ENCODE assay signal across 16 mouse cellular contexts in genomic region chr2:93162791-93163190, GRCm38 (mm10). TPM values are rescaled to one million over a fixed set of nuclear protein-coding genes. Genes with fewer than 3 reads are reported as not detected.
DNase-seq lines count a peak whose midpoint lies in the region; ATAC-seq and TF ChIP-seq lines count a peak whose summit lies in the region.
"Had no signal": no experiment of that assay in that cellular context is flagged by ENCODE, and none has a peak within 500 bp of the region (broad histone marks: within the 10 kb centered on the region; RNA-seq: fewer than 3 reads in every experiment).

No protein-coding gene starts in this region.

- no peak for TF ChIP-seq EP300 in liver, postnatal 0 days (IDR thresholded peaks at IDR 0.05; ENCODE audit: low read depth)

- WGBS in heart, embryonic 11.5 days (ENCODE audit: insufficient replicate concordance) = 47% methylated on average over 4 of the region's 4 CpGs
- 48% methylated on average over 4 of the region's 4 CpGs for WGBS in liver, postnatal 0 days (ENCODE audit: insufficient replicate concordance)
- WGBS in liver, embryonic 11.5 days = 55% methylated on average over 4 of the region's 4 CpGs
- 58% methylated on average over 4 of the region's 4 CpGs for WGBS in intestine, embryonic 15.5 days
- WGBS in midbrain, embryonic 15.5 days = 87% methylated on average over 4 of the region's 4 CpGs
- WGBS in hindbrain, embryonic 11.5 days = 75% methylated on average over 4 of the region's 4 CpGs

- 0 out of 2 replicates have a peak, but pooled peaks cover 6% of the 10 kb centered on the region for H3K27me3 ChIP-seq in heart, embryonic 11.5 days (ENCODE audit: control insufficient read depth, insufficient read depth, low read length)
- H3K27me3 ChIP-seq in liver, postnatal 0 days (ENCODE audit: insufficient read depth, low read length) = peaks cover 3% of the 10 kb centered on the region; the same call in 1 of the 2 replicates
- H3K27me3 ChIP-seq in liver, embryonic 11.5 days (replicated peaks; ENCODE audit: control insufficient read depth, insufficient read depth, low read length) = no peaks in the 10 kb centered on the region; the same call in 1 of the 2 replicates
- H3K27me3 ChIP-seq in intestine, embryonic 15.5 days (replicated peaks) = no peaks in the 10 kb centered on the region
- no peaks in the 10 kb centered on the region for H3K27me3 ChIP-seq in midbrain, embryonic 15.5 days (replicated peaks)
- H3K27me3 ChIP-seq in hindbrain, embryonic 11.5 days (ENCODE audit: control insufficient read depth, insufficient read depth, low read length) = no peaks in the 10 kb centered on the region
- H3K27me3 ChIP-seq: forebrain, embryonic 13.5 days had no signal

- no peak overlapping the region for H3K9ac ChIP-seq in heart, embryonic 11.5 days (ENCODE audit: low read depth, low read length)
- H3K9ac ChIP-seq in liver, postnatal 0 days (replicated peaks) = no peak overlapping the region
- H3K9ac ChIP-seq in liver, embryonic 11.5 days (ENCODE audit: low read depth, low read length) = no peak overlapping the region
- H3K9ac ChIP-seq in intestine, embryonic 15.5 days = no peak overlapping the region
- no peak overlapping the region for H3K9ac ChIP-seq in midbrain, embryonic 15.5 days
- H3K9ac ChIP-seq in hindbrain, embryonic 11.5 days (ENCODE audit: low read depth, low read length) = no peak overlapping the region
- H3K9ac ChIP-seq: forebrain, embryonic 13.5 days; liver, embryonic 15.5 days had no signal

- H3K4me1 ChIP-seq in heart, embryonic 11.5 days (ENCODE audit: control insufficient read depth, insufficient read depth, low read length) = peaks cover 7% of the 10 kb centered on the region
- H3K4me1 ChIP-seq in liver, postnatal 0 days (ENCODE audit: insufficient read depth) = peaks cover 16% of the 10 kb centered on the region
- H3K4me1 ChIP-seq in liver, embryonic 11.5 days (replicated peaks; ENCODE audit: control insufficient read depth, insufficient read depth, low read length) = no peaks in the 10 kb centered on the region
- H3K4me1 ChIP-seq in brown adipose tissue, adult 24 weeks (ENCODE audit: control insufficient read depth, insufficient read depth, insufficient read length, low read length) = peaks cover 24% of the 10 kb centered on the region
- H3K4me1 ChIP-seq in intestine, embryonic 15.5 days (replicated peaks) = peaks cover 25% of the 10 kb centered on the region
- H3K4me1 ChIP-seq in midbrain, embryonic 15.5 days = peaks cover 16% of the 10 kb centered on the region
- peaks cover 2% of the 10 kb centered on the region; the same call in 1 of the 2 replicates for H3K4me1 ChIP-seq in hindbrain, embryonic 11.5 days (replicated peaks; ENCODE audit: control insufficient read depth, insufficient read depth, low read length)

- H3K36me3 ChIP-seq in heart, embryonic 11.5 days (ENCODE audit: control insufficient read depth, insufficient read depth, low read length) = no peaks in the 10 kb centered on the region
- no peaks in the 10 kb centered on the region for H3K36me3 ChIP-seq in liver, postnatal 0 days (replicated peaks; ENCODE audit: insufficient read depth, low read length)
- H3K36me3 ChIP-seq in liver, embryonic 11.5 days (ENCODE audit: control insufficient read depth, insufficient read depth, low read length) = no peaks in the 10 kb centered on the region
- H3K36me3 ChIP-seq in intestine, embryonic 15.5 days = no peaks in the 10 kb centered on the region
- H3K36me3 ChIP-seq in midbrain, embryonic 15.5 days (replicated peaks) = no peaks in the 10 kb centered on the region
- H3K36me3 ChIP-seq in hindbrain, embryonic 11.5 days (ENCODE audit: control insufficient read depth, insufficient read depth, low read length) = no peaks in the 10 kb centered on the region
- H3K36me3 ChIP-seq: liver, embryonic 15.5 days had no signal

- peak; percentile 69 for DNase-seq in heart, adult 8-10 months (ENCODE audit: low spot score)
- DNase-seq in liver, postnatal 0 days = peak; percentile 26
- DNase-seq in liver, embryonic 11.5 days (ENCODE audit: low spot score) = no peak
- DNase-seq in hindbrain, embryonic 11.5 days (ENCODE audit: low spot score) = no peak
- DNase-seq: cerebellum, adult 9-11 months; left cerebral cortex, postnatal 4 days; lung, postnatal 4 days; thymus, adult 2 months had no signal

- H3K4me2 ChIP-seq in heart, embryonic 11.5 days = no peak overlapping the region
- no peak overlapping the region for H3K4me2 ChIP-seq in liver, postnatal 0 days (ENCODE audit: low read depth, low read length)
- no peak overlapping the region for H3K4me2 ChIP-seq in liver, embryonic 11.5 days
- no peak overlapping the region for H3K4me2 ChIP-seq in intestine, embryonic 15.5 days (replicated peaks)
- no peak overlapping the region for H3K4me2 ChIP-seq in midbrain, embryonic 15.5 days
- no peak overlapping the region for H3K4me2 ChIP-seq in hindbrain, embryonic 11.5 days (replicated peaks; ENCODE audit: low read depth, low read length)
- H3K4me2 ChIP-seq: forebrain, embryonic 13.5 days; liver, embryonic 15.5 days; midbrain, embryonic 11.5 days had no signal

- no peak overlapping the region; the same call in 1 of the 2 replicates for H3K27ac ChIP-seq in heart, embryonic 11.5 days (ENCODE audit: low read depth, low read length)
- peak overlapping the region; percentile 66 for H3K27ac ChIP-seq in liver, postnatal 0 days (ENCODE audit: low read depth)
- H3K27ac ChIP-seq in liver, embryonic 11.5 days (ENCODE audit: low read depth, low read length) = no peak overlapping the region
- H3K27ac ChIP-seq in brown adipose tissue, adult 24 weeks (replicated peaks; ENCODE audit: low read depth, low read length) = peak overlapping the region; percentile 90
- peak overlapping the region; percentile 11; the same call in 1 of the 2 replicates for H3K27ac ChIP-seq in intestine, embryonic 15.5 days
- H3K27ac ChIP-seq in midbrain, embryonic 15.5 days = no peak overlapping the region; the same call in 1 of the 2 replicates
- H3K27ac ChIP-seq in hindbrain, embryonic 11.5 days (ENCODE audit: low read depth, low read length) = no peak overlapping the region
- H3K27ac ChIP-seq: forebrain, embryonic 13.5 days; hindbrain, postnatal 0 days; liver, embryonic 15.5 days had no signal

- no peak overlapping the region for H3K4me3 ChIP-seq in heart, embryonic 11.5 days (ENCODE audit: low read depth, low read length)
- H3K4me3 ChIP-seq in liver, postnatal 0 days (ENCODE audit: low read depth, low read length) = no peak overlapping the region
- H3K4me3 ChIP-seq in liver, embryonic 11.5 days (ENCODE audit: low read depth, low read length) = no peak overlapping the region
- no peak overlapping the region for H3K4me3 ChIP-seq in brown adipose tissue, adult 24 weeks (ENCODE audit: insufficient read depth, low read depth, low read length)
- H3K4me3 ChIP-seq in intestine, embryonic 15.5 days (replicated peaks) = no peak overlapping the region
- no peak overlapping the region for H3K4me3 ChIP-seq in midbrain, embryonic 15.5 days
- H3K4me3 ChIP-seq in hindbrain, embryonic 11.5 days (ENCODE audit: low read depth, low read length) = no peak overlapping the region
- H3K4me3 ChIP-seq: forebrain, embryonic 13.5 days; liver, embryonic 15.5 days had no signal

- ATAC-seq in heart, embryonic 11.5 days (replicated peaks; ENCODE audit: insufficient number of reproducible peaks, low FRiP score, low TSS enrichment) = no peak
- ATAC-seq in liver, postnatal 0 days = peak; percentile 49
- ATAC-seq in liver, embryonic 11.5 days (replicated peaks; ENCODE audit: low FRiP score) = no peak
- ATAC-seq in intestine, embryonic 15.5 days = no peak
- no peak for ATAC-seq in midbrain, embryonic 15.5 days (replicated peaks)
- no peak for ATAC-seq in hindbrain, embryonic 11.5 days (ENCODE audit: low FRiP score)
- ATAC-seq: forebrain, embryonic 13.5 days; hindbrain, postnatal 0 days had no signal

- no peaks in the 10 kb centered on the region for H3K9me3 ChIP-seq in heart, embryonic 11.5 days (replicated peaks; ENCODE audit: control insufficient read depth, low read length)
- H3K9me3 ChIP-seq in liver, postnatal 0 days (ENCODE audit: low read length) = no peaks in the 10 kb centered on the region
- H3K9me3 ChIP-seq in liver, embryonic 11.5 days (ENCODE audit: control insufficient read depth, low read length) = no peaks in the 10 kb centered on the region
- no peaks in the 10 kb centered on the region for H3K9me3 ChIP-seq in intestine, embryonic 15.5 days
- no peaks in the 10 kb centered on the region for H3K9me3 ChIP-seq in midbrain, embryonic 15.5 days
- no peaks in the 10 kb centered on the region for H3K9me3 ChIP-seq in hindbrain, embryonic 11.5 days (ENCODE audit: control insufficient read depth, low read length)
- H3K9me3 ChIP-seq: forebrain, embryonic 13.5 days; liver, embryonic 15.5 days had no signal

- no peak for TF ChIP-seq CTCF in liver, postnatal 0 days (IDR thresholded peaks at IDR 0.05; ENCODE audit: low read depth)

RNA-seq across cellular contexts. Expression of gene Trp53i11, which starts 24.6 kb away (rescaled TPM):
- total RNA-seq in heart, adult 8-10 months (2022) = 10 to 100 TPM; 14.0 to 37.8 (median 23.2) TPM
- 23.6 and 27.7 TPM in 2 replicates for polyA plus RNA-seq in heart, embryonic 11.5 days (2014; fragmentation: Nextera tagmentation; extraction: Ambion mirVana)
- 4.0 and 5.7 TPM in 2 replicates for polyA plus RNA-seq in liver, postnatal 0 days (2015; fragmentation: Nextera tagmentation; extraction: Ambion mirVana)
- 10.5 and 14.0 TPM in 2 replicates for polyA plus RNA-seq in liver, embryonic 11.5 days (2014; fragmentation: Nextera tagmentation; extraction: Ambion mirVana)
- polyA plus RNA-seq in brown adipose tissue, adult 24 weeks (2012; ENCODE audit: insufficient read depth, insufficient read length, missing spikeins) = 7.6 and 14.4 TPM in 2 replicates
- 36.0 and 38.8 TPM in 2 replicates for polyA plus RNA-seq in intestine, embryonic 15.5 days (2015; fragmentation: Nextera tagmentation; extraction: Ambion mirVana)
- 128 and 138 TPM in 2 replicates for polyA plus RNA-seq in midbrain, embryonic 15.5 days (2015; fragmentation: Nextera tagmentation; extraction: Ambion mirVana)
- polyA plus RNA-seq in hindbrain, embryonic 11.5 days (2014; fragmentation: Nextera tagmentation; extraction: Ambion mirVana) = 204 and 221 TPM in 2 replicates

Comparison
In these comparisons a context has a peak if more than half of its experiments do, and no peak if none do; other contexts are left out.
1. DNase-seq: peak in heart, adult 8-10 months (single experiment) and liver, postnatal 0 days (single experiment); none in liver, embryonic 11.5 days (single experiment) and hindbrain, embryonic 11.5 days (single experiment).
2. H3K27ac ChIP-seq: peak in liver, postnatal 0 days (single experiment), brown adipose tissue, adult 24 weeks (single experiment) and intestine, embryonic 15.5 days (single experiment); none in heart, embryonic 11.5 days (single experiment), liver, embryonic 11.5 days (single experiment), midbrain, embryonic 15.5 days (single experiment) and hindbrain, embryonic 11.5 days (single experiment).